Mouse (Mus musculus): ENCODE data around the gene Mdc1.

Gene Mdc1

GRCm38 (mm10) chr17:35841076-35841950 is at the start of gene Mdc1:
Gene Mdc1, plus strand, starts transcription at chr17:35841515.
- peak; percentile 99 for DNase-seq

- DNase-seq = no peak
Observed at GRCm38 (mm10) chr17:35792837-35793236, 48.5 kb upstream of the Mdc1 start.

GRCm38 (mm10) chr17:35795099-35795498 is 46.2 kb upstream of the Mdc1 start:
- DNase-seq = no peak

GRCm38 (mm10) chr17:35795656-35796055 is 45.7 kb upstream of the Mdc1 start:
- no peak for DNase-seq

GRCm38 (mm10) chr17:35796835-35797234 is 44.5 kb upstream of the Mdc1 start:
- no peak for DNase-seq

- DNase-seq = no peak
Observed at GRCm38 (mm10) chr17:35800905-35801304, 40.4 kb upstream of the Mdc1 start.

- DNase-seq = no peak
Observed at GRCm38 (mm10) chr17:35803020-35803419, 38.3 kb upstream of the Mdc1 start.

- no peak for DNase-seq
Observed at GRCm38 (mm10) chr17:35803858-35804399, 37.4 kb upstream of the Mdc1 start.

- no peak for DNase-seq
Observed at GRCm38 (mm10) chr17:35808073-35808472, 33.2 kb upstream of the Mdc1 start.

GRCm38 (mm10) chr17:35809395-35809794 is 31.9 kb upstream of the Mdc1 start:
- no peak for DNase-seq

GRCm38 (mm10) chr17:35810900-35811648 is 30.2 kb upstream of the Mdc1 start:
- DNase-seq = no peak

- no peak for DNase-seq
Observed at GRCm38 (mm10) chr17:35812307-35812706, 29.0 kb upstream of the Mdc1 start.

- no peak for DNase-seq
Observed at GRCm38 (mm10) chr17:35812736-35813135, 28.6 kb upstream of the Mdc1 start.

GRCm38 (mm10) chr17:35813245-35813647 is 28.1 kb upstream of the Mdc1 start:
- no peak for DNase-seq

- DNase-seq = no peak
Observed at GRCm38 (mm10) chr17:35813653-35814052, 27.7 kb upstream of the Mdc1 start.

GRCm38 (mm10) chr17:35814678-35815077 is 26.6 kb upstream of the Mdc1 start:
- DNase-seq = no peak

- no peak for DNase-seq
Observed at GRCm38 (mm10) chr17:35815836-35816235, 25.5 kb upstream of the Mdc1 start.

GRCm38 (mm10) chr17:35816686-35817085 is 24.6 kb upstream of the Mdc1 start:
- DNase-seq = no peak

GRCm38 (mm10) chr17:35817226-35817625 is 24.1 kb upstream of the Mdc1 start:
- no peak for DNase-seq

GRCm38 (mm10) chr17:35820111-35820510 is 21.2 kb upstream of the Mdc1 start:
- DNase-seq = no peak

GRCm38 (mm10) chr17:35821439-35822430 is 19.6 kb upstream of the Mdc1 start, which contains the start of gene Ier3:
Gene Ier3, plus strand, starts transcription at chr17:35821684.
- DNase-seq = peak; percentile 68

GRCm38 (mm10) chr17:35822564-35822963 is 18.8 kb upstream of the Mdc1 start:
- no peak for DNase-seq
